Mouse (Mus musculus) bone marrow, adult 2 months (tissue): Measurements from ENCODE around the gene Ahsa1. TPM values are rescaled to one million over a fixed set of nuclear protein-coding genes. Genes with fewer than 3 reads are reported as not detected.
"Not testable (repeated sequence)": the region's sequence is repeated elsewhere in the genome, so short reads cannot be mapped to it uniquely, and the experiment has no call there.

Experiments
- H3K27ac ChIP-seq: fragments of 200-500 bp; 2 replicates; pipeline ENCODE4 v1.5.1; 2012; ENCODE audit warnings: low read depth, mild to moderate bottlenecking, control low read depth, inconsistent platforms, low read length; ENCODE audit not compliant: control insufficient read depth, poor library complexity, insufficient read depth
- H3K4me1 ChIP-seq: fragments of 200-500 bp; 2 replicates; pipeline ENCODE4 v1.6.1; 2011; ENCODE audit warnings: low read length; ENCODE audit not compliant: control insufficient read depth, insufficient read depth
- H3K4me3 ChIP-seq: fragments of 200-500 bp; replicated peaks from 2 replicates; pipeline ENCODE3; 2011; ENCODE audit warnings: mild to moderate bottlenecking, low read depth, low read length, control low read depth; ENCODE audit not compliant: control insufficient read depth
- CTCF ChIP-seq: fragments of 200-500 bp; IDR thresholded peaks from 2 replicates; pipeline ENCODE4 v1.5.1; 2011; ENCODE audit warnings: low read length, control low read depth; ENCODE audit not compliant: control insufficient read depth, insufficient read depth
- POLR2A ChIP-seq: fragments of 200-500 bp; IDR thresholded peaks from 2 replicates; pipeline ENCODE4 v1.6.1; 2011; ENCODE audit warnings: low read depth, mild to moderate bottlenecking, control low read depth, low read length, borderline replicate concordance; ENCODE audit not compliant: control insufficient read depth
- WGBS: fragments of 180-500 bp; shearing (Covaris S2); methylation state at CpG from one replicate; pipeline ENCODE4 v1.1.7; 2018; 5-methylcytosine and 5-hydroxymethylcytosine counted together
- polyA plus RNA-seq: library from polyadenylated mRNA; stranded (reverse); fragments of >200 nt; gene quantifications from 2 replicates; pipeline ENCODE4 v1.2.4, GENCODE M21; 2011; ENCODE audit warnings: low replicate concordance; ENCODE audit not compliant: missing spikeins, insufficient read depth, insufficient read length

The Ahsa1 gene
- polyA plus RNA-seq, 1 experiment, result 74.4 TPM

GRCm38 (mm10) chr12:87305767-87306583 is 39.7 kb downstream of the Ahsa1 start:
- Histone ChIP-seq H3K4me3 (no peak overlapping the region), H3K4me1 (no peaks in the 10 kb centered on the region), H3K27ac (no peak overlapping the region)
- 55% methylated on average over 13 of the region's 13 CpGs for WGBS
- TF ChIP-seq POLR2A (no peak), CTCF (no peak)

DNA sequence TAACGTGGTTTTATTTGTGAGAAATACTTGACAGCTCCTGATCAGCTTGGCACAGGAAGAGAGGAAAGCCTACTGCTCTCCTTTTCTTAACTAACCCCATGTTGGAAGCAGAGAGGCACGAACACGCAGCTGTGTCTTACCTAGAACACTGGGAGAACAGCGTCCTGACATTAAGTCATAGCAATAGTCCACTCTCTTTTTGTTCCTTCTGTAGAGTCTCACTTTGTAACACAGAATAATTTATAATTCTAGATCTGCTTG is 40.2 kb downstream of the Ahsa1 start:
- not testable (repeated sequence) for H3K27ac ChIP-seq, H3K4me1 ChIP-seq, H3K4me3 ChIP-seq
- 74% methylated on average over 4 of the region's 4 CpGs for WGBS

GRCm38 (mm10) chr12:87313098-87313497 is 46.8 kb downstream of the Ahsa1 start:
- no peak overlapping the region for H3K27ac ChIP-seq
- H3K4me1 ChIP-seq, result no peaks in the 10 kb centered on the region
- TF ChIP-seq CTCF (no peak), POLR2A (no peak)
- WGBS, result 67% methylated on average over 2 of the region's 2 CpGs
- H3K4me3 ChIP-seq, result no peak overlapping the region

DNA sequence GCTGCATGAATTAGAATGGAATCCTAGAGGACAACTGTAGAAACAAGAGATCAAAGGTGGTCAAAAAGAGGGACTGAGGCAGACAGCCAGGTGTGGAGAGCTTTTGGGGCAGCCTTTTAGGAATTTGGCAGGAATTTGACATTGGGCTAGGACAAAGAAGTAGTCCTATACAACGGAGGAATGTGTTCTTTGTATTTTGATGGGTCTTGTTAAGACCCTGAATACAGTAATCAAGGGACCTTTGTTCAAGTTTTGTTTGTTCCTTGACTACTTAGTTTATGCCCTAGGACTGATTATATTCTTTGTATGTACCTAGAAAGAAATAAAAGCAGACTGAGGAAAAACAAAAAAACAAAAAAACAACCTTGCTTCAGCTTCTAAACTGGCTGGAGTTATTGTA is 51.7 kb downstream of the Ahsa1 start:
- 83% methylated on average over 1 of the region's 1 CpGs for WGBS
- TF ChIP-seq POLR2A, result no peak
- TF ChIP-seq CTCF, result no peak
- H3K4me1 ChIP-seq, result no peaks in the 10 kb centered on the region
- H3K4me3 ChIP-seq, result no peak overlapping the region
- no peak overlapping the region for H3K27ac ChIP-seq

DNA sequence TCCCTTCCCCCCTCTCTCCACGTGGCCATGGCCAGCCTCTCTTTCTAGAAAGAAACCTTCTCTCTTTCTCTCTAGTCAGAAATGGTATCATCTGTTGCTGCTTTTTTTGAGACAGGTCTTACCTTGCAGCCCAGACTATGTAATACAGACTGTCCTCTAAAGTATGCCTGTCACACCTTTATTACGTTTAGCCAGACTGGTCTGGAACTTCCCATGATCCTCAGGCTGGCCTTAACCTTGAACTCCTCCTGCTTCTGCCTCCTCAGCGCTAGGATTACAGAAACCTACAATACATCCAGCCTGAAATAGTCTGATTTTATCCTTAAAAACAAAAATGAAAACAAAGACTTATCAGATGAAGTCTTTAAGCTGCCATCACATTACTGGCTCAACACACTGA is 53.0 kb downstream of the Ahsa1 start:
- Histone ChIP-seq H3K4me1 (no peaks in the 10 kb centered on the region), H3K27ac (no peak overlapping the region), H3K4me3 (no peak overlapping the region)
- 80% methylated on average over 3 of the region's 3 CpGs for WGBS
- TF ChIP-seq POLR2A (no peak), CTCF (no peak)

Other genes with a start within 250 kb of the Ahsa1 start
- gene Tmem63c, start 245.1 kb upstream of the Ahsa1 start, polyA plus RNA-seq, result not detected in 2 replicates
- not detected in 2 replicates for gene Ngb, start 163.9 kb upstream of the Ahsa1 start, polyA plus RNA-seq
- gene Gstz1, start 119.3 kb upstream of the Ahsa1 start, polyA plus RNA-seq, result 14.7 and 25.1 TPM in 2 replicates
- 1.4 and 3.4 TPM in 2 replicates for gene Pomt2, start 118.5 kb upstream of the Ahsa1 start, polyA plus RNA-seq
- gene Samd15, start 66.8 kb upstream of the Ahsa1 start, polyA plus RNA-seq, result not detected in 2 replicates
- 2.2 and 5.0 TPM in 2 replicates for gene Tmed8, start 66.0 kb upstream of the Ahsa1 start, polyA plus RNA-seq
- gene Noxred1, start 27.7 kb upstream of the Ahsa1 start, polyA plus RNA-seq, result 2.6 TPM in 1 of 2 replicates, not detected in the other
- gene Vipas39, start 223 bp upstream of the Ahsa1 start, polyA plus RNA-seq, result 10.8 and 23.7 TPM in 2 replicates
- not detected in 2 replicates for gene Ism2, start 33.2 kb downstream of the Ahsa1 start, polyA plus RNA-seq
- 10.7 and 31.6 TPM in 2 replicates for gene Sptlc2, start 121.9 kb downstream of the Ahsa1 start, polyA plus RNA-seq
- gene Slirp, start 177.4 kb downstream of the Ahsa1 start, polyA plus RNA-seq, result 67.6 and 160 TPM in 2 replicates
- 11.1 and 19.8 TPM in 2 replicates for gene Alkbh1, start 177.5 kb downstream of the Ahsa1 start, polyA plus RNA-seq
- gene Snw1, start 205.8 kb downstream of the Ahsa1 start, polyA plus RNA-seq, result 30.9 and 48.6 TPM in 2 replicates
- gene Gm5788, start 228.2 kb downstream of the Ahsa1 start, polyA plus RNA-seq, result not detected in 2 replicates
- not detected in 2 replicates for gene Gm8300, start 247.8 kb downstream of the Ahsa1 start, polyA plus RNA-seq